Mouse (Mus musculus): ENCODE data around the gene Gm10799. TPM values are rescaled to one million over a fixed set of nuclear protein-coding genes. Genes with fewer than 3 reads are reported as not detected.
"Not testable (repeated sequence)": the region's sequence is repeated elsewhere in the genome, so short reads cannot be mapped to it uniquely, and the experiment has no call there.

The Gm10799 gene
- polyA plus RNA-seq, 1 experiment from 2014 or later: not detected

DNA sequence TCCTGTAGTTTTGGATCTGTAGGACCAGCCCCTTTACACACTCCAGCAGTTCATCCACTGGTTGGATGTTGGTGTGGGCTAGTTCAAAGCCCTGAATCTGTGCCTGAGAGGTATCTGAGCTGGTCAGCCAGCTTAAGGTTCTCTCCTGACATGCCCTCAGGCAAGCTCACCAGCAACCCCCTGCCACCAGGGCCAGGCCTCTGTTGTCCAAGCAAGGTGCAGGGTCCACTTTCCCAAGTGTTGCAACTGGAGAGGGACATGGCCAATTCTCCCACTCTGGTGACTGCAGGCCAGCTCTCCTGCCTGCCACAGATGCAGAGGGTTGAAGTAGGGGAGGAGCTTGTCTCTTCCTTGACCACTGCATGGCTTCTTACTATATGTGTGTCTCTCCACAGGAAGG is 15.7 kb upstream of the Gm10799 start:
- H3K9me3 ChIP-seq (ENCODE audit: control insufficient read depth, low read length); H3K9ac ChIP-seq (replicated peaks; ENCODE audit: low read length); H3K27me3 ChIP-seq (ENCODE audit: control insufficient read depth, insufficient read depth, low read length); H3K4me1 ChIP-seq (ENCODE audit: control insufficient read depth, insufficient read depth, low read length); DNase-seq; H3K27ac ChIP-seq (replicated peaks; ENCODE audit: low read depth, low read length); H3K36me3 ChIP-seq (ENCODE audit: control insufficient read depth, insufficient read depth, low read length); ATAC-seq (ENCODE audit: low FRiP score, low TSS enrichment); H3K4me2 ChIP-seq (ENCODE audit: low read length); H3K4me3 ChIP-seq (replicated peaks; ENCODE audit: low read depth, low read length): not testable (repeated sequence)

- no peak overlapping the region for H3K4me3 ChIP-seq (replicated peaks; ENCODE audit: low read depth, low read length)
- DNase-seq (no peak), ATAC-seq (ENCODE audit: low FRiP score, low TSS enrichment) (no peak)
- no peak overlapping the region for H3K4me2 ChIP-seq (ENCODE audit: low read length)
- no peaks in the 10 kb centered on the region for H3K9me3 ChIP-seq (ENCODE audit: control insufficient read depth, low read length)
- no peak overlapping the region for H3K27ac ChIP-seq (replicated peaks; ENCODE audit: low read depth, low read length)
- no peaks in the 10 kb centered on the region for H3K4me1 ChIP-seq (ENCODE audit: control insufficient read depth, insufficient read depth, low read length)
- no peak overlapping the region for H3K9ac ChIP-seq (replicated peaks; ENCODE audit: low read length)
- H3K36me3 ChIP-seq (ENCODE audit: control insufficient read depth, insufficient read depth, low read length): no peaks in the 10 kb centered on the region
- H3K27me3 ChIP-seq (ENCODE audit: control insufficient read depth, insufficient read depth, low read length): no peaks in the 10 kb centered on the region
These were observed 14.1 kb upstream of the Gm10799 start for GRCm38 (mm10) chr2:104082474-104082873.

- H3K4me2 ChIP-seq (ENCODE audit: low read length); H3K36me3 ChIP-seq (ENCODE audit: control insufficient read depth, insufficient read depth, low read length); H3K9ac ChIP-seq (replicated peaks; ENCODE audit: low read length); H3K4me3 ChIP-seq (replicated peaks; ENCODE audit: low read depth, low read length); ATAC-seq (ENCODE audit: low FRiP score, low TSS enrichment); H3K4me1 ChIP-seq (ENCODE audit: control insufficient read depth, insufficient read depth, low read length); H3K9me3 ChIP-seq (ENCODE audit: control insufficient read depth, low read length); H3K27ac ChIP-seq (replicated peaks; ENCODE audit: low read depth, low read length); DNase-seq; H3K27me3 ChIP-seq (ENCODE audit: control insufficient read depth, insufficient read depth, low read length): not testable (repeated sequence)
- WGBS: no CpG with 5 or more reads among the region's 1 CpGs
These were observed 13.2 kb upstream of the Gm10799 start for GRCm38 (mm10) chr2:104081436-104082050.

DNA sequence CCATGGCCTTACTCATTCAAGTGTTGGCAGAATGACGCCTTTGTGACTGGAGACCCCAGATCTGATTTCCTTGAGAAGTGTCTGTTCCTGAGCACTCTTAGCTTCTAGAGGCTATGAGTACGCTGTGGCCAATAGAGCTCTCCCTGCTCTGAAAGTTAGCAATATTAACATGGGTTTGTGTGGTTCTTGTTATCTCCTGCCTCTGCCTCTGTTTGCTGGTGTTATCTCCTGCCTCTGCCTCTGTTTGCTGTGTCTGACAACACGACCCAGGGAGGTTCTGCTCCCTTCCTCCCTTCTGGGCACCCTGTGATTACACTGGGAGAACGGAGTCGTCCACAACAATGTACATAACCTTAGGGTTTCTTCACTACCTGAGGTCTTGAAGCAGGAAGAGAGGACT is 9.9 kb upstream of the Gm10799 start:
- H3K27ac ChIP-seq (replicated peaks; ENCODE audit: low read depth, low read length); H3K4me1 ChIP-seq (ENCODE audit: control insufficient read depth, insufficient read depth, low read length); H3K9ac ChIP-seq (replicated peaks; ENCODE audit: low read length); H3K27me3 ChIP-seq (ENCODE audit: control insufficient read depth, insufficient read depth, low read length); H3K36me3 ChIP-seq (ENCODE audit: control insufficient read depth, insufficient read depth, low read length); H3K9me3 ChIP-seq (ENCODE audit: control insufficient read depth, low read length); H3K4me3 ChIP-seq (replicated peaks; ENCODE audit: low read depth, low read length); H3K4me2 ChIP-seq (ENCODE audit: low read length); DNase-seq; ATAC-seq (ENCODE audit: low FRiP score, low TSS enrichment): not testable (repeated sequence)
- 80% methylated on average over 5 of the region's 5 CpGs for WGBS

DNA sequence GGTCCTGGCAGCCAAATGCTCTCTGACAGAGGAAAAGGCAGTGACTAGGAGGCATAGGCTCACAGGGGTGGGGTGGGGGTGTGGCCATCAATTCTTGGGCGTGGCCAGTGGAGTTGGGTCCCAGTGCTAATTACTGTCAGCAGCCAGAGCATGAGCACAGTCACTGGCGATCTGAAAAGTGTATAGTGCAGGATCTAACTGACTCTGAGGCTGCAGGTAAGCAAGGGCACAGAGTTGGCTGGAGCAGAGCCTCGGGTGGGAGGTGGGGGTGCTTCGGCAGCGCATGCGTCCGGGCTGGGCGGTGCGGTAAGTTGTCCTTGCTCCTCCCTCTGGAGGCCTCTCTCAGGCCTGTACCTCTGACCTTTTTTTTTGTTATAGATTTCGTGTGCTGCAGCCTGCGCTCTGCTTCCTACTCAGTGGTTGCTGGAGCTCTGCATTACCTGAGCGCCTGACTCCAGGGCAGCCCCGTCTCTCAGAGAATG is 1.4 kb upstream of the Gm10799 start, which contains the start of gene Cd59b:
TSS of gene Cd59b (plus strand) at position 146 of the 482 bp plus-strand sequence.
- ATAC-seq (ENCODE audit: low FRiP score, low TSS enrichment) (peak; percentile 62; the same call in 1 of the 2 replicates), DNase-seq (peak; percentile 57)
- Histone ChIP-seq H3K9me3 (ENCODE audit: control insufficient read depth, low read length) (no peaks in the 10 kb centered on the region), H3K4me1 (ENCODE audit: control insufficient read depth, insufficient read depth, low read length) (0 out of 2 replicates have a peak, but pooled peaks cover 3% of the 10 kb centered on the region), H3K4me3 (replicated peaks; ENCODE audit: low read depth, low read length) (peak within 1 kb of the TSS; percentile 28), H3K9ac (replicated peaks; ENCODE audit: low read length) (no peak within 1 kb of the TSS; the same call in 1 of the 2 replicates), H3K27me3 (ENCODE audit: control insufficient read depth, insufficient read depth, low read length) (no peaks in the 10 kb centered on the region), H3K36me3 (ENCODE audit: control insufficient read depth, insufficient read depth, low read length) (no peaks in the 10 kb centered on the region), H3K27ac (replicated peaks; ENCODE audit: low read depth, low read length) (no peak within 1 kb of the TSS), H3K4me2 (ENCODE audit: low read length) (peak within 1 kb of the TSS; percentile 54)
- WGBS: 7% methylated on average over 13 of the region's 13 CpGs

- not testable (repeated sequence) for ATAC-seq (ENCODE audit: low FRiP score, low TSS enrichment); DNase-seq
- WGBS: 92% methylated on average over 6 of the region's 6 CpGs
These were observed 2.8 kb downstream of the Gm10799 start, which contains the start of gene Gm10912 for GRCm38 (mm10) chr2:104065526-104065925. Gene Gm10912, plus strand, starts transcription at chr2:104065826.

DNA sequence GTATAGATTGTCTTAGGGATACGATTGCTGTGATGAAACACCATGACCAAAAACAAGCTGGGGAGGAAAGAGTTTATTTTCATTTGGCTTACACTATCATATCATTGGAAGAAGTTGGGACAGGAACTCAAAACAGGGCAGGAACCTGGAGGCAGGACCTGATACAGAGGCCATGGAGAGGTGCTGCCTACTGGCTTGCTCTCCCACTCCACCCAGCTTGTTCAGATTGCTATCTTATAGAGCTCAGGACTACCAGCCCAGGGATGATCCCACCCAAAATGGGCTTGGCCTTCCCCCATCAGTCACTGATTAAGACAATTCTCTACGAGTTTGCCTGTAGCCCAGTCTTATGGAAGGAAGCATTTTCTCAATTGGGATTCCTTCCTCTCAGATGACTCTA is 4.2 kb downstream of the Gm10799 start:
- ATAC-seq (ENCODE audit: low FRiP score, low TSS enrichment) (no peak), DNase-seq (no peak)
- Histone ChIP-seq H3K27ac (replicated peaks; ENCODE audit: low read depth, low read length) (no peak overlapping the region), H3K9me3 (ENCODE audit: control insufficient read depth, low read length) (no peaks in the 10 kb centered on the region), H3K9ac (replicated peaks; ENCODE audit: low read length) (no peak overlapping the region), H3K36me3 (ENCODE audit: control insufficient read depth, insufficient read depth, low read length) (peaks cover 30% of the 10 kb centered on the region), H3K4me3 (replicated peaks; ENCODE audit: low read depth, low read length) (no peak overlapping the region), H3K27me3 (ENCODE audit: control insufficient read depth, insufficient read depth, low read length) (no peaks in the 10 kb centered on the region), H3K4me1 (ENCODE audit: control insufficient read depth, insufficient read depth, low read length) (no peaks in the 10 kb centered on the region), H3K4me2 (ENCODE audit: low read length) (no peak overlapping the region)
- 94% methylated on average over 2 of the region's 2 CpGs for WGBS

More at GRCm38 (mm10) chr2:104065526-104065925, 2.8 kb downstream of the Gm10799 start, which contains the start of gene Gm10912:
- H3K36me3 ChIP-seq (ENCODE audit: control insufficient read depth, insufficient read depth, low read length): peaks cover 20% of the 10 kb centered on the region
- not testable (repeated sequence) for H3K4me2 ChIP-seq (ENCODE audit: low read length); H3K9ac ChIP-seq (replicated peaks; ENCODE audit: low read length); H3K27me3 ChIP-seq (ENCODE audit: control insufficient read depth, insufficient read depth, low read length); H3K4me3 ChIP-seq (replicated peaks; ENCODE audit: low read depth, low read length); H3K4me1 ChIP-seq (ENCODE audit: control insufficient read depth, insufficient read depth, low read length); H3K27ac ChIP-seq (replicated peaks; ENCODE audit: low read depth, low read length); H3K9me3 ChIP-seq (ENCODE audit: control insufficient read depth, low read length)

GRCm38 (mm10) chr2:104062665-104063064 is 5.7 kb downstream of the Gm10799 start:
- no peak overlapping the region for H3K27ac ChIP-seq (replicated peaks; ENCODE audit: low read depth, low read length)
- peaks cover 36% of the 10 kb centered on the region for H3K36me3 ChIP-seq (ENCODE audit: control insufficient read depth, insufficient read depth, low read length)
- H3K4me2 ChIP-seq (ENCODE audit: low read length): no peak overlapping the region
- no peaks in the 10 kb centered on the region for H3K4me1 ChIP-seq (ENCODE audit: control insufficient read depth, insufficient read depth, low read length)
- no peaks in the 10 kb centered on the region for H3K9me3 ChIP-seq (ENCODE audit: control insufficient read depth, low read length)
- H3K27me3 ChIP-seq (ENCODE audit: control insufficient read depth, insufficient read depth, low read length): no peaks in the 10 kb centered on the region
- H3K4me3 ChIP-seq (replicated peaks; ENCODE audit: low read depth, low read length): no peak overlapping the region
- DNase-seq (no peak), ATAC-seq (ENCODE audit: low FRiP score, low TSS enrichment) (no peak)
- H3K9ac ChIP-seq (replicated peaks; ENCODE audit: low read length): no peak overlapping the region

GRCm38 (mm10) chr2:104060996-104061395 is 7.4 kb downstream of the Gm10799 start:
- Histone ChIP-seq H3K4me3 (replicated peaks; ENCODE audit: low read depth, low read length) (no peak overlapping the region), H3K4me1 (ENCODE audit: control insufficient read depth, insufficient read depth, low read length) (no peaks in the 10 kb centered on the region), H3K27me3 (ENCODE audit: control insufficient read depth, insufficient read depth, low read length) (no peaks in the 10 kb centered on the region), H3K27ac (replicated peaks; ENCODE audit: low read depth, low read length) (no peak overlapping the region), H3K4me2 (ENCODE audit: low read length) (no peak overlapping the region), H3K36me3 (ENCODE audit: control insufficient read depth, insufficient read depth, low read length) (peaks cover 36% of the 10 kb centered on the region), H3K9me3 (ENCODE audit: control insufficient read depth, low read length) (no peaks in the 10 kb centered on the region), H3K9ac (replicated peaks; ENCODE audit: low read length) (no peak overlapping the region)
- no peak for DNase-seq
- no peak for ATAC-seq (ENCODE audit: low FRiP score, low TSS enrichment)
- WGBS: 97% methylated on average over 6 of the region's 6 CpGs

Measured in midbrain, embryonic 14.5 days (tissue).